Mouse (Mus musculus): ENCODE data around the gene Pgm3.

The Pgm3 gene

GRCm38 (mm10) chr9:86569314-86569910, 2.2 kb downstream of the Pgm3 start:
- no peak for DNase-seq

- no peak for DNase-seq
These were observed 11.1 kb downstream of the Pgm3 start for GRCm38 (mm10) chr9:86560543-86560942.

- peak; percentile 59 to 62 for DNase-seq
These were observed 17.0 kb downstream of the Pgm3 start for GRCm38 (mm10) chr9:86554641-86555040.

GRCm38 (mm10) chr9:86553886-86554285, 17.8 kb downstream of the Pgm3 start:
- peak; percentile 15 to 39 for DNase-seq

- DNase-seq: no peak
These were observed 20.9 kb downstream of the Pgm3 start for GRCm38 (mm10) chr9:86550717-86551116.

- no peak for DNase-seq
These were observed 21.9 kb downstream of the Pgm3 start for GRCm38 (mm10) chr9:86549637-86550162.

GRCm38 (mm10) chr9:86544559-86544958, 27.1 kb downstream of the Pgm3 start:
- no peak for DNase-seq

GRCm38 (mm10) chr9:86543451-86543850, 28.2 kb downstream of the Pgm3 start:
- DNase-seq: no peak

- no peak for DNase-seq
These were observed 37.6 kb downstream of the Pgm3 start for GRCm38 (mm10) chr9:86534071-86534470.

- DNase-seq: no peak
These were observed 46.0 kb downstream of the Pgm3 start for GRCm38 (mm10) chr9:86525600-86525999.

- no peak for DNase-seq
These were observed 49.3 kb downstream of the Pgm3 start for GRCm38 (mm10) chr9:86522335-86522734.

GRCm38 (mm10) chr9:86514798-86515197, 56.8 kb downstream of the Pgm3 start:
- DNase-seq: no peak

- no peak for DNase-seq
These were observed 57.3 kb downstream of the Pgm3 start for GRCm38 (mm10) chr9:86514390-86514789.

GRCm38 (mm10) chr9:86513733-86514132, 57.9 kb downstream of the Pgm3 start:
- DNase-seq: no peak

- no peak for DNase-seq
These were observed 64.2 kb downstream of the Pgm3 start for GRCm38 (mm10) chr9:86507437-86507836.

Data from cerebellum, postnatal 10 days (tissue).